Mouse (Mus musculus) myocyte (in vitro differentiated cells): ENCODE data around the gene Ar. TPM values are rescaled to one million over a fixed set of nuclear protein-coding genes. Genes with fewer than 3 reads are reported as not detected.

Experiments
- H3K27me3 ChIP-seq: one replicate; pipeline ENCODE4 v1.6.1; 2011; ENCODE audit not compliant: control insufficient read depth, insufficient read depth, insufficient read length
- H3K36me3 ChIP-seq: one replicate; pipeline ENCODE4 v1.6.1; 2011; ENCODE audit not compliant: control insufficient read depth, insufficient read depth
- H3K4me2 ChIP-seq: one replicate; pipeline ENCODE4 v1.6.1; 2011; ENCODE audit warnings: low read depth, control low read depth
- H3K4me3 ChIP-seq: one replicate; pipeline ENCODE4 v1.5.1; 2011; ENCODE audit warnings: mild to moderate bottlenecking, control low read depth, moderate library complexity
- H3K79me2 ChIP-seq: one replicate; pipeline ENCODE4 v1.6.1; 2011; ENCODE audit not compliant: control insufficient read depth, insufficient read depth
- H3ac ChIP-seq: one replicate; pipeline ENCODE4 v1.6.1; 2011; ENCODE audit not compliant: control insufficient read depth, insufficient read length
- CEBPB ChIP-seq: IDR thresholded peaks from 2 replicates; pipeline ENCODE4 v1.6.1; 2011; ENCODE audit warnings: mild to moderate bottlenecking, moderate library complexity; ENCODE audit not compliant: poor library complexity, insufficient read depth, severe bottlenecking
- E2F4 ChIP-seq: IDR thresholded peaks from one replicate; pipeline ENCODE4 v1.6.1; 2011; ENCODE audit warnings: mild to moderate bottlenecking, control low read depth, moderate library complexity; ENCODE audit not compliant: insufficient read depth
- MAX ChIP-seq: IDR thresholded peaks from one replicate; pipeline ENCODE4 v1.6.1; 2011; ENCODE audit warnings: low read depth, mild to moderate bottlenecking, control low read depth
- MYOD1 ChIP-seq, 3 experiments: IDR thresholded peaks; one replicate each; pipeline ENCODE4 v1.6.1; 2011; ENCODE audit warnings: control low read depth in 2 of 3, low read depth in 2 of 3, mild to moderate bottlenecking in 2 of 3, moderate library complexity in 1 of 3; ENCODE audit not compliant: insufficient read length in 2 of 3, control insufficient read depth in 1 of 3
- MYOG ChIP-seq, 3 experiments: IDR thresholded peaks; one replicate each; pipeline ENCODE4 v1.6.1; 2011; ENCODE audit warnings: control low read depth in 2 of 3, low read depth in 2 of 3, mild to moderate bottlenecking in 2 of 3; ENCODE audit not compliant: insufficient read length in 2 of 3, control insufficient read depth in 1 of 3, insufficient read depth in 1 of 3
- POLR2A ChIP-seq: IDR thresholded peaks from one replicate; pipeline ENCODE4 v1.6.1; 2011; ENCODE audit warnings: low read depth, mild to moderate bottlenecking, control low read depth, moderate library complexity; ENCODE audit not compliant: insufficient read length
- POLR2AphosphoS2 ChIP-seq: IDR thresholded peaks from one replicate; pipeline ENCODE4 v1.6.1; 2011; ENCODE audit warnings: low read depth, control low read depth; ENCODE audit not compliant: insufficient read length
- REST ChIP-seq: IDR thresholded peaks from one replicate; pipeline ENCODE4 v1.6.1; 2011; ENCODE audit warnings: mild to moderate bottlenecking, control low read depth, moderate library complexity; ENCODE audit not compliant: insufficient read depth, insufficient read length
- SRF ChIP-seq: IDR thresholded peaks from one replicate; pipeline ENCODE4 v1.6.1; 2011; ENCODE audit warnings: low read depth; ENCODE audit not compliant: control insufficient read depth, insufficient read length
- TCF12 ChIP-seq: IDR thresholded peaks from one replicate; pipeline ENCODE4 v1.6.1; 2011; ENCODE audit warnings: mild to moderate bottlenecking, control low read depth; ENCODE audit not compliant: poor library complexity, insufficient read depth, severe bottlenecking
- TCF3 ChIP-seq: IDR thresholded peaks from one replicate; pipeline ENCODE4 v1.6.1; 2011; ENCODE audit warnings: low read depth, control low read depth; ENCODE audit not compliant: insufficient read length
- USF1 ChIP-seq: IDR thresholded peaks from one replicate; pipeline ENCODE4 v1.6.1; 2011; ENCODE audit warnings: low read depth, mild to moderate bottlenecking, control low read depth, moderate library complexity
- polyA plus RNA-seq: library from polyadenylated mRNA; unstranded; fragments of >200 nt; fragmentation: generic; extraction: Trizol; gene quantifications from one replicate; pipeline ENCODE4 v1.2.1, GENCODE M21; 2012; ENCODE audit warnings: missing spikeins

Ar gene
- polyA plus RNA-seq, 1 experiment, result 1.7 TPM

GRCm38 (mm10) chrX:98259620-98260019, 111.1 kb downstream of the Ar start:
- TF ChIP-seq SRF, result no peak
- TF ChIP-seq POLR2AphosphoS2, result no peak
- no peak for TF ChIP-seq USF1
- no peak for TF ChIP-seq MYOG (IDR thresholded peaks at IDR 0.05; ENCODE audit: control insufficient read depth in 1 of 3, insufficient read depth in 1 of 3, insufficient read length in 2 of 3, low read depth in 2 of 3)
- no peak for TF ChIP-seq POLR2A
- no peak for TF ChIP-seq MAX
- TF ChIP-seq REST, result no peak
- no peak for TF ChIP-seq MYOD1 (IDR thresholded peaks at IDR 0.05; ENCODE audit: control insufficient read depth in 1 of 3, insufficient read length in 2 of 3, low read depth in 2 of 3)
- no peak for TF ChIP-seq E2F4
- no peak for TF ChIP-seq TCF3
- TF ChIP-seq TCF12, result no peak
- no peak for TF ChIP-seq CEBPB

GRCm38 (mm10) chrX:98265755-98266154, 117.2 kb downstream of the Ar start:
- Histone ChIP-seq H3K4me3 (no peak overlapping the region), H3K4me2 (no peak overlapping the region), H3K36me3 (no peaks in the 10 kb centered on the region), H3ac (no peak overlapping the region), H3K79me2 (no peaks in the 10 kb centered on the region), H3K27me3 (no peaks in the 10 kb centered on the region)
- no peak for TF ChIP-seq POLR2A

More at GRCm38 (mm10) chrX:98259620-98260019, 111.1 kb downstream of the Ar start:
- Histone ChIP-seq H3K36me3 (no peaks in the 10 kb centered on the region), H3K27me3 (no peaks in the 10 kb centered on the region), H3K4me2 (no peak overlapping the region), H3K79me2 (no peaks in the 10 kb centered on the region), H3K4me3 (no peak overlapping the region), H3ac (no peak overlapping the region)

- H3K4me3 ChIP-seq, result no peak overlapping the region
- no peaks in the 10 kb centered on the region for H3K27me3 ChIP-seq
- H3K4me2 ChIP-seq, result no peak overlapping the region
- H3K36me3 ChIP-seq, result no peaks in the 10 kb centered on the region
- TF ChIP-seq TCF3 (no peak), MYOD1 (IDR thresholded peaks at IDR 0.05; ENCODE audit: control insufficient read depth in 1 of 3, insufficient read length in 2 of 3, low read depth in 2 of 3) (no peak), POLR2A (no peak), TCF12 (no peak), CEBPB (no peak), REST (no peak), E2F4 (no peak), MAX (no peak), MYOG (IDR thresholded peaks at IDR 0.05; ENCODE audit: control insufficient read depth in 1 of 3, insufficient read depth in 1 of 3, insufficient read length in 2 of 3, low read depth in 2 of 3) (no peak), POLR2AphosphoS2 (no peak), USF1 (no peak), SRF (no peak)
- no peaks in the 10 kb centered on the region for H3K79me2 ChIP-seq
- H3ac ChIP-seq, result no peak overlapping the region
Observed at GRCm38 (mm10) chrX:98271361-98271760, 122.8 kb downstream of the Ar start.

GRCm38 (mm10) chrX:98291763-98292162, 143.2 kb downstream of the Ar start:
- no peaks in the 10 kb centered on the region for H3K36me3 ChIP-seq
- no peak overlapping the region for H3K4me3 ChIP-seq
- TF ChIP-seq TCF3, result no peak
- TF ChIP-seq MAX, result no peak
- TF ChIP-seq USF1, result no peak
- TF ChIP-seq TCF12, result no peak
- TF ChIP-seq POLR2A, result no peak
- no peak for TF ChIP-seq POLR2AphosphoS2
- no peak for TF ChIP-seq CEBPB
- no peak for TF ChIP-seq SRF
- no peak for TF ChIP-seq REST
- TF ChIP-seq MYOG (IDR thresholded peaks at IDR 0.05; ENCODE audit: control insufficient read depth in 1 of 3, insufficient read depth in 1 of 3, insufficient read length in 2 of 3, low read depth in 2 of 3), result no peak
- no peak for TF ChIP-seq MYOD1 (IDR thresholded peaks at IDR 0.05; ENCODE audit: control insufficient read depth in 1 of 3, insufficient read length in 2 of 3, low read depth in 2 of 3)
- no peaks in the 10 kb centered on the region for H3K27me3 ChIP-seq
- H3K4me2 ChIP-seq, result no peak overlapping the region
- no peaks in the 10 kb centered on the region for H3K79me2 ChIP-seq
- H3ac ChIP-seq, result no peak overlapping the region

- no peak overlapping the region for H3K4me2 ChIP-seq
- TF ChIP-seq CEBPB (no peak), TCF3 (no peak), TCF12 (no peak), POLR2A (no peak), E2F4 (no peak), MAX (no peak), SRF (no peak), REST (no peak)
- no peak overlapping the region for H3ac ChIP-seq
- H3K27me3 ChIP-seq, result no peaks in the 10 kb centered on the region
- no peaks in the 10 kb centered on the region for H3K79me2 ChIP-seq
- H3K36me3 ChIP-seq, result no peaks in the 10 kb centered on the region
- no peak overlapping the region for H3K4me3 ChIP-seq
Observed at GRCm38 (mm10) chrX:98300685-98301084, 152.1 kb downstream of the Ar start.
